Mouse (Mus musculus): ENCODE measurements around the gene Med27. TPM values are rescaled to one million over a fixed set of nuclear protein-coding genes. Genes with fewer than 3 reads are reported as not detected.

Med27 gene
- polyA plus RNA-seq, 1 experiment: 21.4 TPM

DNA sequence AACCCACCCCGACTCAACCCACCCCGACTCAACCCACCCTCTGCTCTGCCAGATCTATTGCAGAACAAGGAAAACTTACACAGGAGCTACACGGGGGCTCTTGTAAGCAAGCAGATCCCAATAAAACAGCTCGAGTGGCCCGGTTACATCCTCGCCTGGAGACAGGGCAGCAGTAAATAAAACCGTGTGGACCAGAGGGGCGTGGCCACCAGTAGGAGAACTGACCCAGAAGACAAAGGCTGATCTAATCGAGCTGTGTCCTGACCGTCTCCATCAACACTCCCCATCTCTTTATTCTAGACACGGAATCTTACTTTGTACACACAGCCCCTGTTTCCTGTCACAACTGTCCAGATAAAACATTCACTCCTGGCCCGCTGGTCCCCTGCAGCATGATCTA, 200.0 kb downstream of the Med27 start:
- H3K27me3 ChIP-seq (ENCODE audit: control insufficient read depth, insufficient read depth, low read length, poor library complexity, severe bottlenecking): no peaks in the 10 kb centered on the region
- H3K9me3 ChIP-seq (replicated peaks; ENCODE audit: control insufficient read depth, insufficient read depth, low read length, poor library complexity, severe bottlenecking): no peaks in the 10 kb centered on the region
- TF ChIP-seq POLR2A (IDR thresholded peaks at IDR 0.05; ENCODE audit: insufficient read depth, low read length) (no peak), CTCF (IDR thresholded peaks at IDR 0.05; ENCODE audit: low read depth, low read length) (no peak), EP300 (IDR thresholded peaks at IDR 0.05; ENCODE audit: insufficient read depth, low read depth, low read length) (no peak)
- H3K9ac ChIP-seq (ENCODE audit: low read depth, poor library complexity, severe bottlenecking): no peak overlapping the region
- no peaks in the 10 kb centered on the region for H3K36me3 ChIP-seq (ENCODE audit: control insufficient read depth, insufficient read depth, low read length, poor library complexity, severe bottlenecking)
- no peaks in the 10 kb centered on the region for H3K4me1 ChIP-seq (ENCODE audit: control insufficient read depth, insufficient read depth, low read length)
- no peak overlapping the region for H3K27ac ChIP-seq (ENCODE audit: insufficient read depth, low read length)
- H3K4me3 ChIP-seq (ENCODE audit: low read depth, low read length): no peak overlapping the region

DNA sequence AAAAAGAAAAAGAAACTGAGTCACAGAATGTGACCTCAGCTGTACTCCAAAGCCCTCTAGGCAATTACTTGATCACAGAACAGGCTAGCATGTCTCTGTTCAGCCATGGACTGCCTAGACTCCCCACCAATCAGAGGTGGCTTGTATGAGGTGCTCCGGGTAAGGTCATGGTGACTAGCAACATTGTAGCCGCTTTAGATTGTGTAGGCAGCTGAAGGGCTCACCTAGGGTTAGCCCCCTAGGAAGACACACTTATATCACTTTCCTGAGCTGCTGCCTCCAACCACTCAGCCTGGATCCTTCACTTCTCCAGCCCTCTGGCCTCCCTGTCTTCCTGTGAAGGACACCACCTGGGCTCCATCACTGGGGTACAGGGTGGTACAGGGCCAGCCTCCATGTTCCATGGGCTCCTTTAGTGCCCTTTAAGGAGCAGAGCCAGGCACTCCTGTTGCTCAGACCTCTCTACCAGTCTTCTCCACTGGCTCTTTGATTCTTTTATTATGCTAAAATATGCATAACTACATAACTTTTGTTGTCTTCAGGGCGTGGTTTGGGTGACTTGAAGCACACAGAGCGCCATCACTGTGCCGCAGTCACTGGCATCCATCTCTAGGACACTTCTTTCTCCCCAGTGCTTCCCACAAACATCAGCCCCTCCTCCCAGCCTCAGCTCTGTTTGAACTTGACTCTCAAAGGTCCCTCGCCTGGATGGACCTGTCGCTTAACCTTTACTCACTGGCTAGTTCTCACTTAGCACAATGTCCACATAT, 205.4 kb downstream of the Med27 start:
- peaks cover 1% of the 10 kb centered on the region for H3K4me1 ChIP-seq (ENCODE audit: control insufficient read depth, insufficient read depth, low read length)
- TF ChIP-seq EP300 (IDR thresholded peaks at IDR 0.05; ENCODE audit: insufficient read depth, low read depth, low read length) (no peak), CTCF (IDR thresholded peaks at IDR 0.05; ENCODE audit: low read depth, low read length) (no peak), POLR2A (IDR thresholded peaks at IDR 0.05; ENCODE audit: insufficient read depth, low read length) (no peak)
- no peaks in the 10 kb centered on the region for H3K9me3 ChIP-seq (replicated peaks; ENCODE audit: control insufficient read depth, insufficient read depth, low read length, poor library complexity, severe bottlenecking)
- H3K27ac ChIP-seq (ENCODE audit: insufficient read depth, low read length): no peak overlapping the region
- H3K9ac ChIP-seq (ENCODE audit: low read depth, poor library complexity, severe bottlenecking): no peak overlapping the region
- H3K27me3 ChIP-seq (ENCODE audit: control insufficient read depth, insufficient read depth, low read length, poor library complexity, severe bottlenecking): no peaks in the 10 kb centered on the region
- H3K36me3 ChIP-seq (ENCODE audit: control insufficient read depth, insufficient read depth, low read length, poor library complexity, severe bottlenecking): no peaks in the 10 kb centered on the region
- no peak overlapping the region for H3K4me3 ChIP-seq (ENCODE audit: low read depth, low read length)

DNA sequence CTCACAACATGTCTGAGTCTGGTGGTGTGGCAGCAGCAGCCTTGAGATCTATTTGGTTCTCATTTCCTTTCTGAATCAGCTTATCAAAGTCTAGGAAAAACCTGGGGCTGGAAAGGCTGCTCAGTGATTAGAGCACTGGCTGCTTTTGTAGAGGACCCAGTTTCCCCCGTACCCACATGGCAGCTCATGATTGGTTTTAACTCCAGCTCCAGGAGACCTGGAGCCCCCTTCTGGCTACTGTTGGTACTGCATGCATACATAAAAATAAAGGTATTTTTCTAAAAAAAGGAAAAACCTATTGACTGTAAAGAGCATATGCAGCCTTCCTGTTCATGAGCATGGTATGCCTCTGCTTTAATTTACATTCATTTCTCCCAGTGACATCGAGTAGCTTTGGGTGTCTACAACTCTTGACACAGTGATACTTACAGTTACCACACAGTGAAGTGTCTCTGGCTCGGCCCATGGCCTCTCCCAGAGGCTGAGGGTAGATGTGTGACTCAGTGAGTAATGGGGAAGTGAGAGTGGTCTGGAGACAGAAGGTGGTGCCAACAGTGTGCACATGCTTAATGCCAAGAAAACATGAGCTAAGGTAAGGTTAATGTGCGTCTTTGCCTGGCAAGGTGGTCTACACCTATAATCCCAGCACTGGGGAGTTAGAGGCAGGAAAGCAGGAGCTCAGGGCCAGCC, 207.5 kb downstream of the Med27 start:
- H3K27ac ChIP-seq (ENCODE audit: insufficient read depth, low read length): no peak overlapping the region
- no peaks in the 10 kb centered on the region for H3K9me3 ChIP-seq (replicated peaks; ENCODE audit: control insufficient read depth, insufficient read depth, low read length, poor library complexity, severe bottlenecking)
- no peak overlapping the region for H3K4me3 ChIP-seq (ENCODE audit: low read depth, low read length)
- H3K27me3 ChIP-seq (ENCODE audit: control insufficient read depth, insufficient read depth, low read length, poor library complexity, severe bottlenecking): no peaks in the 10 kb centered on the region
- peaks cover 1% of the 10 kb centered on the region for H3K4me1 ChIP-seq (ENCODE audit: control insufficient read depth, insufficient read depth, low read length)
- H3K9ac ChIP-seq (ENCODE audit: low read depth, poor library complexity, severe bottlenecking): no peak overlapping the region
- no peaks in the 10 kb centered on the region for H3K36me3 ChIP-seq (ENCODE audit: control insufficient read depth, insufficient read depth, low read length, poor library complexity, severe bottlenecking)
- TF ChIP-seq POLR2A (IDR thresholded peaks at IDR 0.05; ENCODE audit: insufficient read depth, low read length): no peak
- peak; percentile 37 for TF ChIP-seq CTCF (IDR thresholded peaks at IDR 0.05; ENCODE audit: low read depth, low read length)

DNA sequence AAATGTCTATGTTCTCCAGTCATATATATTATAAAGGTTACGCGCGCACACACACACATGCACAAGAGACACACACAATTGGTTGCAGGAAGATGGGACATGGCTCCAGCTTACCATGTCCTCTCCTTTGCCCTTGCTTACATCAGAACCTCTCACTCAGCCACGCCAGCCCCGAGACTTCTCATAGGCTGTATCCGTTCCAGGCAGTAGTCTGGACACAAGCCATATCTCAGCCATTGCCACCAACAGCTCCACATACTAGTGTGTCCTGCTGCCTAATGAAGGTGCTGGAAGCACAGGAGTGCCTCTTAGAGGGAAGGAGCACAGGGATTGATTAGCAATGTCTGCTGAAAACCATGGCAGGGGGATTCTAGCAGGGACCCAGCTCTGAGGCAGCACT, 211.9 kb downstream of the Med27 start:
- Histone ChIP-seq H3K9me3 (replicated peaks; ENCODE audit: control insufficient read depth, insufficient read depth, low read length, poor library complexity, severe bottlenecking) (no peaks in the 10 kb centered on the region), H3K9ac (ENCODE audit: low read depth, poor library complexity, severe bottlenecking) (no peak overlapping the region), H3K4me1 (ENCODE audit: control insufficient read depth, insufficient read depth, low read length) (no peaks in the 10 kb centered on the region), H3K27me3 (ENCODE audit: control insufficient read depth, insufficient read depth, low read length, poor library complexity, severe bottlenecking) (no peaks in the 10 kb centered on the region), H3K36me3 (ENCODE audit: control insufficient read depth, insufficient read depth, low read length, poor library complexity, severe bottlenecking) (no peaks in the 10 kb centered on the region), H3K27ac (ENCODE audit: insufficient read depth, low read length) (no peak overlapping the region), H3K4me3 (ENCODE audit: low read depth, low read length) (no peak overlapping the region)
- no peak for TF ChIP-seq POLR2A (IDR thresholded peaks at IDR 0.05; ENCODE audit: insufficient read depth, low read length)
- TF ChIP-seq CTCF (IDR thresholded peaks at IDR 0.05; ENCODE audit: low read depth, low read length): no peak
- no peak for TF ChIP-seq EP300 (IDR thresholded peaks at IDR 0.05; ENCODE audit: insufficient read depth, low read depth, low read length)

DNA sequence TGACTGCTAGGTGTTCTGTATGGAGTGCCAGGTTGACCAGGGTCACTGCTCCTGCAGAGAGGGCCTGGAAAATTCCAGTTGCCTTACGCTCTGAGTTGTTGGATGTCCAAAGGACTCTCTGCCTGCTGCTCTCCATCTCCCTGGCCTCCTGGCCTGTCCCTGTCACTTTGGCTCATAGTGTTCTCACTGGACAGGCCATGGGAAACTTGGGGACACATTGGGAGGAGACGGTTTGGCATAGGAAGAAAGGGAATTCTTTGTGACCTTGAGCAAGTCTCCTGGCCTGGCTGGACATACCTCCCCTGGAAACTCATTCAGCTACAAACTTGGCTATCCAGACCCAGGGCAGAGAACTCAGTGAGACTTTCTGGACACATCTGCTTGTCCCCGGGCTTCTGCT, 213.3 kb downstream of the Med27 start:
- TF ChIP-seq POLR2A (IDR thresholded peaks at IDR 0.05; ENCODE audit: insufficient read depth, low read length): no peak
- no peak for TF ChIP-seq EP300 (IDR thresholded peaks at IDR 0.05; ENCODE audit: insufficient read depth, low read depth, low read length)
- TF ChIP-seq CTCF (IDR thresholded peaks at IDR 0.05; ENCODE audit: low read depth, low read length): no peak
- Histone ChIP-seq H3K27ac (ENCODE audit: insufficient read depth, low read length) (no peak overlapping the region), H3K4me3 (ENCODE audit: low read depth, low read length) (no peak overlapping the region), H3K9me3 (replicated peaks; ENCODE audit: control insufficient read depth, insufficient read depth, low read length, poor library complexity, severe bottlenecking) (no peaks in the 10 kb centered on the region), H3K27me3 (ENCODE audit: control insufficient read depth, insufficient read depth, low read length, poor library complexity, severe bottlenecking) (no peaks in the 10 kb centered on the region), H3K9ac (ENCODE audit: low read depth, poor library complexity, severe bottlenecking) (no peak overlapping the region), H3K4me1 (ENCODE audit: control insufficient read depth, insufficient read depth, low read length) (peaks cover 3% of the 10 kb centered on the region), H3K36me3 (ENCODE audit: control insufficient read depth, insufficient read depth, low read length, poor library complexity, severe bottlenecking) (no peaks in the 10 kb centered on the region)

DNA sequence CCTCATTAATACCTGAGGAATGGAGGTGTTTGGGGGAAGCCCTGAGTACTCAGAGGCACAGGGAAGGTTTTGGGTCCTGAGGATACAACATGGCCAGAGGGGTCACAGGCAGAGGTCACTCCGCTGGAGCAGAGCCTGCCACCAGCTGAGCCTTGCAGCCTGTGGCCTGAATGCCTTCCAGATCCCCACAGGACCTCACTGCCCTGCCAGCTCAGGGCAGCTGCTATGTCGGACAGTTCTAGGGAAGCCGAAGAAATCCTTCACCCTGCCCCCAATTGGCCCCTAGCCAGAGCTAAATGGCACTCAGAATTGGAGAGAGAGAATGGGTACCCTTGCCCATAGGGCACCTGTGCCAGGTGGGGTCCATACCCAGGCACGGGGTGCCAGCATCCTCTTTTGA, 214.8 kb downstream of the Med27 start:
- H3K9me3 ChIP-seq (replicated peaks; ENCODE audit: control insufficient read depth, insufficient read depth, low read length, poor library complexity, severe bottlenecking): no peaks in the 10 kb centered on the region
- no peak overlapping the region for H3K27ac ChIP-seq (ENCODE audit: insufficient read depth, low read length)
- TF ChIP-seq POLR2A (IDR thresholded peaks at IDR 0.05; ENCODE audit: insufficient read depth, low read length): no peak
- no peak for TF ChIP-seq CTCF (IDR thresholded peaks at IDR 0.05; ENCODE audit: low read depth, low read length)
- no peak for TF ChIP-seq EP300 (IDR thresholded peaks at IDR 0.05; ENCODE audit: insufficient read depth, low read depth, low read length)
- no peak overlapping the region for H3K4me3 ChIP-seq (ENCODE audit: low read depth, low read length)
- peaks cover 3% of the 10 kb centered on the region for H3K4me1 ChIP-seq (ENCODE audit: control insufficient read depth, insufficient read depth, low read length)
- H3K36me3 ChIP-seq (ENCODE audit: control insufficient read depth, insufficient read depth, low read length, poor library complexity, severe bottlenecking): no peaks in the 10 kb centered on the region
- H3K9ac ChIP-seq (ENCODE audit: low read depth, poor library complexity, severe bottlenecking): no peak overlapping the region
- H3K27me3 ChIP-seq (ENCODE audit: control insufficient read depth, insufficient read depth, low read length, poor library complexity, severe bottlenecking): no peaks in the 10 kb centered on the region
